Mouse (Mus musculus) lung, postnatal 0 days (tissue): ENCODE data around the gene Ang2. TPM values are rescaled to one million over a fixed set of nuclear protein-coding genes. Genes with fewer than 3 reads are reported as not detected.
"Not testable (repeated sequence)": the region's sequence is repeated elsewhere in the genome, so short reads cannot be mapped to it uniquely, and the experiment has no call there.

Experiments
- ATAC-seq: fragments of 200-750 bp; cut with Nextera tagmentation; 2 replicates; pipeline ENCODE4 v1.8.0; 2017; ENCODE audit warnings: moderate library complexity
- DNase-seq: peaks from one replicate; pipeline ENCODE4 v3.0.0-alpha.2; 2016; ENCODE audit warnings: low spot score
- H3K27ac ChIP-seq: fragments of 300-500 bp; sonication (generic); 2 replicates; pipeline ENCODE4 v1.5.1; 2014; ENCODE audit warnings: antibody characterized with exemption, mild to moderate bottlenecking, low read length, mixed read lengths
- H3K27me3 ChIP-seq: fragments of 300-500 bp; sonication (generic); replicated peaks from 2 replicates; pipeline ENCODE4 v1.6.1; 2014; ENCODE audit warnings: low read length, mixed read lengths; ENCODE audit not compliant: insufficient read depth
- H3K36me3 ChIP-seq: fragments of 300-500 bp; sonication (generic); 2 replicates; pipeline ENCODE4 v1.6.1; 2014; ENCODE audit warnings: low read length, mixed read lengths; ENCODE audit not compliant: insufficient read depth
- H3K4me1 ChIP-seq: fragments of 300-500 bp; sonication (generic); 2 replicates; pipeline ENCODE4 v1.6.1; 2014; ENCODE audit warnings: antibody characterized with exemption, low read depth, low read length, mixed read lengths; ENCODE audit not compliant: insufficient read depth
- H3K4me2 ChIP-seq: fragments of 300-500 bp; sonication (generic); replicated peaks from 2 replicates; pipeline ENCODE4 v1.6.1; 2014; ENCODE audit warnings: low read depth, mild to moderate bottlenecking, low read length, moderate library complexity, mixed read lengths
- H3K4me3 ChIP-seq: fragments of 300-500 bp; sonication (generic); 2 replicates; pipeline ENCODE4 v1.5.1; 2014; ENCODE audit warnings: low read depth, low read length
- H3K9ac ChIP-seq: fragments of 300-500 bp; sonication (generic); replicated peaks from 2 replicates; pipeline ENCODE4 v1.6.1; 2014; ENCODE audit warnings: low read depth, mild to moderate bottlenecking
- H3K9me3 ChIP-seq: fragments of 300-500 bp; sonication (generic); 2 replicates; pipeline ENCODE4 v1.6.1; 2016; ENCODE audit warnings: low read length, mixed read lengths
- CTCF ChIP-seq: IDR thresholded peaks from 2 replicates; pipeline ENCODE4 v1.5.1; 2016; ENCODE audit warnings: antibody characterized with exemption, mild to moderate bottlenecking
- EP300 ChIP-seq: IDR thresholded peaks from 2 replicates; pipeline ENCODE4 v1.6.1; 2016; ENCODE audit warnings: antibody characterized with exemption, mild to moderate bottlenecking, control low read depth
- WGBS: fragments of 180-500 bp; shearing (Covaris S2); extraction: QIAGEN DNeasy Blood & Tissue Kit; methylation state at CpG from one replicate; pipeline ENCODE4 v1.1.7; 2014; 5-methylcytosine and 5-hydroxymethylcytosine counted together
- polyA plus RNA-seq: library from polyadenylated mRNA; unstranded; fragments of >200 nt; fragmentation: Nextera tagmentation; extraction: Ambion mirVana; gene quantifications from 2 replicates; pipeline ENCODE4 v1.2.1, GENCODE M21; 2015

The Ang2 gene
- polyA plus RNA-seq, 1 experiment from 2014 or later, result not detected

DNA sequence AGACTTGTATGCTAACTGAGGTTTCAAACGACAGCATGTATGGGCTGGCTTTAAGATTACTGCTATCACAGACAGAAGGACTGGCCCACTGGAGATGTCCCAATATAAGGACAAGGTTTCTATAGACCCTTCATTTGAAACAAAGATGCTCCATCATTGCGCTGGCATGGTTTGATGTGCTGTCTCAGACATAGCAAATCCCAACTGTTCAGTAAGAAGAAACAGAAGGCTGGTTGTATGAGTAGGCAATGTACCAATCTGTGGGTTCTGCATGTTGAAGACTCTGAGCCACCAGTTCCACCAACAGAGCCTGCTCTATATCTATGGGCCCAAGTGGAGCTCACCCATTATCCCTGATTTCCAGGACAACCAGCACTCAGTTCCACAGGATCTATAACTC, 4.2 kb upstream of the Ang2 start, which contains the start of gene Ear14:
Gene Ear14 (plus strand): TSS at position 277 of the 400 bp plus-strand sequence.
- 81% methylated on average over 2 of the region's 2 CpGs for WGBS
- no peaks in the 10 kb centered on the region for H3K9me3 ChIP-seq
- H3K9ac ChIP-seq, result no peak within 1 kb of the TSS
- no peak within 1 kb of the TSS for H3K4me2 ChIP-seq
- DNase-seq (no peak), ATAC-seq (no peak)
- TF ChIP-seq CTCF (no peak), EP300 (no peak)
- no peak within 1 kb of the TSS for H3K4me3 ChIP-seq
- H3K4me1 ChIP-seq, result no peaks in the 10 kb centered on the region
- no peak within 1 kb of the TSS for H3K27ac ChIP-seq
- H3K36me3 ChIP-seq, result no peaks in the 10 kb centered on the region
- H3K27me3 ChIP-seq, result no peaks in the 10 kb centered on the region

DNA sequence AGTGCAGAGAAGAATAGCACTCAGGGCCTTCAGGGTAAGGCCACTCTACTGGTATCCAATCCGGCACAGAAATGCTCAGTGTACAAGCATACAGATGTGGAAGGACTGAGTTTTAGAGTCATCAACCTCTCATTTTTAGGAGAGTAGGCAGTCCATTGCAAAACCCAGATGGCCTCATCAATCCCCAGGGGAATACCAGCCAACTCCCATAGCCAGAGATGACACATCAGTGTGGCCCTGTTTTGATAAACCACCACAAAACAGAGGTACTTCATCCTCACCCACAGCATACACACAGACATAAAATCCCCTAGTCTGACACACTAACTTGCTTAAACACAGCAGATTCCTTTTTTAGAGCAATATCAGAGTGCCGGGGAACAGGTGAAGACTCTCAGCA, 1.5 kb upstream of the Ang2 start:
- H3K9ac ChIP-seq, result no peak overlapping the region
- no peak for ATAC-seq

DNA sequence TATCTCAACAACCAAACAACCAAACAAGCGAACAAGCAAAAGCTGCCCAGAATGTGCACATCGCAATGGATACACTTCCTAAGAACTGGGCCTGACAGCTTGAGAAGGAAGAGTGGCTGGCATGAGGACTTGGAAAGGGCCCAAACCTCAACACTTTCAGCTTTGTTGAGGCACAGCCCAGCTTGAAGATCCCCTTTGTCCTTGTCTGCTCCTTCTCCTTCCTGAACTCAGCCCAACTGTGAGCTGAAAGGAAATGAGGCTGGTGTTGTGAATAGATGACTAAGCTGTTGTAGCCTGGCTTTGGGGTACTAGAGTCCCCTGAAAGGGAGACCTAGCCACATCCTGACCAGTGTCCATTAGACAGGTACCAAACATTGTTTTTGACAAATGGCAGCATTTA, 1.1 kb upstream of the Ang2 start:
- no peak for ATAC-seq
- Histone ChIP-seq H3K9me3 (no peaks in the 10 kb centered on the region), H3K9ac (no peak overlapping the region), H3K4me1 (no peaks in the 10 kb centered on the region), H3K4me2 (no peak overlapping the region), H3K36me3 (no peaks in the 10 kb centered on the region), H3K4me3 (no peak overlapping the region), H3K27me3 (no peaks in the 10 kb centered on the region), H3K27ac (no peak overlapping the region)
- DNase-seq, result no peak
- 81% methylated on average over 2 of the region's 2 CpGs for WGBS
- TF ChIP-seq EP300 (no peak), CTCF (no peak)

More for the DNA sequence above, 1.5 kb upstream of the Ang2 start:
- no peaks in the 10 kb centered on the region for H3K27me3 ChIP-seq
- no peak for DNase-seq
- no peaks in the 10 kb centered on the region for H3K9me3 ChIP-seq
- WGBS, result 89% methylated on average over 2 of the region's 2 CpGs
- H3K4me2 ChIP-seq, result no peak overlapping the region
- no peaks in the 10 kb centered on the region for H3K36me3 ChIP-seq
- no peak overlapping the region for H3K27ac ChIP-seq
- no peak overlapping the region for H3K4me3 ChIP-seq
- H3K4me1 ChIP-seq, result no peaks in the 10 kb centered on the region
- no peak for TF ChIP-seq CTCF
- no peak for TF ChIP-seq EP300

GRCm38 (mm10) chr14:51195681-51196080, 3.3 kb downstream of the Ang2 start:
- no peaks in the 10 kb centered on the region for H3K4me1 ChIP-seq
- no peaks in the 10 kb centered on the region for H3K27me3 ChIP-seq
- DNase-seq, result peak; percentile 17
- H3K27ac ChIP-seq, result no peak overlapping the region
- H3K4me2 ChIP-seq, result no peak overlapping the region
- TF ChIP-seq EP300 (no peak), CTCF (no peak)
- no peaks in the 10 kb centered on the region for H3K36me3 ChIP-seq
- no peak overlapping the region for H3K9ac ChIP-seq
- H3K4me3 ChIP-seq, result no peak overlapping the region
- no peaks in the 10 kb centered on the region for H3K9me3 ChIP-seq
- peak; percentile 50; the same call in 1 of the 2 replicates for ATAC-seq
- WGBS, result 83% methylated on average over 4 of the region's 4 CpGs

DNA sequence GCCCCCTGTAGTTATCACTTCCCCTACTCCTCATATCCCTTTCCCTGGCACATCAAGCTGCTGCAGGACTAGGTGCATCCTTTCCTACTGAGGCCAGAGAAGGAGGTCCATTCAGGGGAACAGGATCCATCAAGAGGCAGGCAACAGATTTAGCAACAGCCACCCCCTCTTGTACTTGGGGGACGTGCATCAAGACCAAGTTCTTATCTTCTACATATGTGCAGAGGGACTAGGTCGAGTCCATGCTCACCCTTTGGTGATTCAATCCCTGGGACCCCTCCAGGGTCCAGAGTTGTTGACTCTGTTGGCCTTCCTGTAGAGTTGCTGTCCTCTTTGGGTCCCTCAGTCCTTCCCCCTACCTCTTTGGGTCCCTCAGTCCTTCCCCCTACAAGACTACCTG, 17.9 kb downstream of the Ang2 start:
- not testable (repeated sequence) for H3K4me2 ChIP-seq, H3K36me3 ChIP-seq, H3K4me1 ChIP-seq, H3K27ac ChIP-seq, H3K27me3 ChIP-seq, H3K4me3 ChIP-seq, H3K9ac ChIP-seq, DNase-seq, ATAC-seq, H3K9me3 ChIP-seq
- 59% methylated on average over 2 of the region's 2 CpGs for WGBS

DNA sequence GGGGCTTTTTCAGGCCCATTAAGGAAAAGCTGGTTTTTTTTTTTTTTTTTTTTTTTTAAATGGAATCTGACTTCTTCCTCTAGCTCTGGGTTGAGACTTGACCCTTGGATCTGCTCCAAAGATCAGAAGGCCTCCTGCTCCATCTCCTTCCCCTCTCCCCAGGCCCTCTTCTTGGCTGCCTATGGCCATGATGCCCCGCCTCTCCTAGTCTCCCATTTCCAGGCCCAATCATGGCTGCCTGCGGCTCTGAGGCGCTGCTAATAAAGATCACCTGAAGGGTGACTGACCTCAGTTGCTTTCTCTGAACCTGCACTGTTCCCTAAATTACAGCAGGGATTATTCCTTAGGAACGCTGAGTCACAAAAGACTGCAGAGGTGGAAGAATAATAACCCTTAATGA, 25.1 kb downstream of the Ang2 start:
- Histone ChIP-seq H3K4me3 (no peak overlapping the region), H3K4me1 (no peaks in the 10 kb centered on the region), H3K9me3 (no peaks in the 10 kb centered on the region), H3K27me3 (no peaks in the 10 kb centered on the region), H3K27ac (no peak overlapping the region), H3K4me2 (no peak overlapping the region), H3K9ac (no peak overlapping the region), H3K36me3 (no peaks in the 10 kb centered on the region)
- DNase-seq (no peak), ATAC-seq (no peak)
- 82% methylated on average over 4 of the region's 4 CpGs for WGBS
- no peak for TF ChIP-seq CTCF
- no peak for TF ChIP-seq EP300

DNA sequence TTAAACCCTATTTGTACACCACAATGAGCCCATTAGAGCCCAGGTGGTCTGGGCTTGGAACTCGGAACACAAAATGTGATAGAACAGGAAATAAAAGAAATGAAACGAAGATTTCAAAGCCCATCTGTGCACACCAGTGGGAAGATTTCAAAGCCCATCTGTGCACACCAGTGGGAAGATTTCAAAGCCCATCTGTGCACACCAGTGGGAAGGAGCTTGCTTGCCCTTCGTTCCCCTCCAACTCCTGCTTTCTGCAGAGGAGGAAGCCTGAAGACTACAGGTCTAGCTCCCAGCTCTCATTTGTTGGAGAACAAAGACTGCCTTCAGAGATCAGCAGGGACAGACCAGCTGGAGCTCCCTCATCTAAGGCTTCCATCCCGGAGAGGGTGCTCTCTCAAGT, 26.0 kb downstream of the Ang2 start:
- 49% methylated on average over 4 of the region's 4 CpGs for WGBS
- not testable (repeated sequence) for ATAC-seq, H3K27me3 ChIP-seq, DNase-seq, H3K4me3 ChIP-seq, H3K4me1 ChIP-seq, H3K9ac ChIP-seq, H3K4me2 ChIP-seq, H3K27ac ChIP-seq, H3K36me3 ChIP-seq, H3K9me3 ChIP-seq
